Mouse (Mus musculus) MEL (cell line): ENCODE measurements around the gene Nrxn3. TPM values are rescaled to one million over a fixed set of nuclear protein-coding genes. Genes with fewer than 3 reads are reported as not detected.
A peak's percentile ranks its signal among the peaks of the same experiment; 100 is the strongest.

Experiments used
- DNase-seq: peaks from one replicate; pipeline ENCODE4 v3.0.0; 2011; ENCODE audit warnings: low read depth, low spot score
- H3K27ac ChIP-seq: 2 replicates; pipeline ENCODE4 v1.5.1; 2012; ENCODE audit warnings: low read depth, mild to moderate bottlenecking, control low read depth, low read length, moderate library complexity; ENCODE audit not compliant: control insufficient read depth
- H3K27me3 ChIP-seq, 2 experiments: fragments of 150-350 bp in 1 of 2; sonication (generic) in 1 of 2; 2 replicates each; pipeline ENCODE4 v1.6.1; 2012; ENCODE audit warnings: low read length in 2 of 2, mild to moderate bottlenecking in 2 of 2, improper control_type of control experiment in 1 of 2, moderate library complexity in 1 of 2; ENCODE audit not compliant: insufficient read depth in 2 of 2, control insufficient read depth in 1 of 2
- H3K36me3 ChIP-seq, 2 experiments: 2 replicates each; pipeline ENCODE4 v1.6.1; 2012 to 2014; ENCODE audit warnings: low read length in 2 of 2, improper control_type of control experiment in 1 of 2, inconsistent platforms in 1 of 2, mild to moderate bottlenecking in 1 of 2; ENCODE audit not compliant: insufficient read depth in 2 of 2, control insufficient read depth in 1 of 2
- H3K4me1 ChIP-seq, 2 experiments: fragments of 150-350 bp in 1 of 2; sonication (generic) in 1 of 2; 2 replicates each; pipeline ENCODE4 v1.6.1; 2012; ENCODE audit warnings: low read length in 2 of 2, improper control_type of control experiment in 1 of 2, mild to moderate bottlenecking in 1 of 2; ENCODE audit not compliant: insufficient read depth in 2 of 2, control insufficient read depth in 1 of 2
- H3K4me3 ChIP-seq, 2 experiments: fragments of 150-350 bp in 1 of 2; sonication (generic) in 1 of 2; 2 replicates each; pipeline ENCODE4 v1.5.1; 2012; ENCODE audit warnings: low read depth in 2 of 2, low read length in 2 of 2, mild to moderate bottlenecking in 2 of 2, moderate library complexity in 2 of 2, control low read depth in 1 of 2, improper control_type of control experiment in 1 of 2; ENCODE audit not compliant: control insufficient read depth in 1 of 2, insufficient read depth in 1 of 2
- H3K79me2 ChIP-seq: 2 replicates; pipeline ENCODE4 v1.6.1; 2012; ENCODE audit warnings: mild to moderate bottlenecking, low read length, moderate library complexity; ENCODE audit not compliant: control insufficient read depth, poor library complexity, insufficient read depth
- H3K9ac ChIP-seq: 2 replicates; pipeline ENCODE4 v1.6.1; 2012; ENCODE audit warnings: low read depth, mild to moderate bottlenecking, control low read depth, low read length, moderate library complexity; ENCODE audit not compliant: control insufficient read depth, poor library complexity, severe bottlenecking
- H3K9me3 ChIP-seq: fragments of 150-350 bp; sonication (generic); replicated peaks from 2 replicates; pipeline ENCODE4 v1.6.1; 2012; ENCODE audit warnings: mild to moderate bottlenecking, low read length, improper control_type of control experiment, moderate library complexity; ENCODE audit not compliant: insufficient read depth
- CHD1 ChIP-seq: IDR thresholded peaks from 2 replicates; pipeline ENCODE4 v1.6.1; 2012; ENCODE audit warnings: low read depth, mild to moderate bottlenecking, inconsistent platforms, low read length, improper control_type of control experiment
- CTCF ChIP-seq, 3 experiments: IDR thresholded peaks in 2 of 3; conservative IDR thresholded peaks in 1 of 3; 2 replicates each; pipeline ENCODE4 v1.5.1; 2011 to 2012; ENCODE audit warnings: low read length in 3 of 3, low read depth in 2 of 3, mild to moderate bottlenecking in 2 of 3, improper control_type of control experiment in 1 of 3, inconsistent platforms in 1 of 3, mixed read lengths in 1 of 3, moderate library complexity in 1 of 3; ENCODE audit not compliant: control insufficient read depth in 1 of 3, insufficient read depth in 1 of 3, poor library complexity in 1 of 3, severe bottlenecking in 1 of 3
- ELF1 ChIP-seq: IDR thresholded peaks from 2 replicates; pipeline ENCODE4 v1.6.1; 2014; ENCODE audit warnings: low read depth, mild to moderate bottlenecking, inconsistent platforms, low read length, improper control_type of control experiment, moderate library complexity
- EP300 ChIP-seq, 2 experiments: IDR thresholded peaks; 2 replicates each; pipeline ENCODE4 v1.6.1; 2011; ENCODE audit warnings: improper control_type of control experiment in 2 of 2, low read length in 2 of 2, low read depth in 1 of 2, mild to moderate bottlenecking in 1 of 2
- ETS1 ChIP-seq: IDR thresholded peaks from 2 replicates; pipeline ENCODE4 v1.6.1; 2012; ENCODE audit warnings: low read depth, mild to moderate bottlenecking, inconsistent platforms, low read length, improper control_type of control experiment, moderate library complexity
- HCFC1 ChIP-seq: IDR thresholded peaks from 2 replicates; pipeline ENCODE4 v1.6.1; 2012; ENCODE audit warnings: low read depth, mild to moderate bottlenecking, inconsistent platforms, low read length, improper control_type of control experiment, moderate library complexity
- MAX ChIP-seq: IDR thresholded peaks from 2 replicates; pipeline ENCODE4 v1.6.1; 2011; ENCODE audit warnings: low read length, improper control_type of control experiment
- MAZ ChIP-seq: IDR thresholded peaks from 2 replicates; pipeline ENCODE4 v1.6.1; 2012; ENCODE audit warnings: low read depth, mild to moderate bottlenecking, inconsistent platforms, low read length, improper control_type of control experiment
- NRF1 ChIP-seq: IDR thresholded peaks from 2 replicates; pipeline ENCODE4 v1.6.1; 2014; ENCODE audit warnings: low read depth, mild to moderate bottlenecking, inconsistent platforms, low read length, improper control_type of control experiment, moderate library complexity; ENCODE audit not compliant: poor library complexity, insufficient read depth, severe bottlenecking
- RAD21 ChIP-seq: IDR thresholded peaks from 2 replicates; pipeline ENCODE4 v1.6.1; 2011; ENCODE audit warnings: mild to moderate bottlenecking, low read depth, low read length, improper control_type of control experiment
- SMC3 ChIP-seq: IDR thresholded peaks from 2 replicates; pipeline ENCODE4 v1.6.1; 2011; ENCODE audit warnings: low read depth, low read length, improper control_type of control experiment
- TAL1 ChIP-seq: IDR thresholded peaks from 2 replicates; pipeline ENCODE4 v1.6.1; 2012; ENCODE audit warnings: mild to moderate bottlenecking, inconsistent platforms, low read length, moderate library complexity, mixed read lengths
- USF1 ChIP-seq: IDR thresholded peaks from 2 replicates; pipeline ENCODE4 v1.6.1; 2014; ENCODE audit warnings: low read depth, mild to moderate bottlenecking, inconsistent platforms, low read length, improper control_type of control experiment, moderate library complexity
- ZKSCAN1 ChIP-seq: IDR thresholded peaks from 2 replicates; pipeline ENCODE4 v1.6.1; 2012; ENCODE audit warnings: low read depth, mild to moderate bottlenecking, inconsistent platforms, low read length, improper control_type of control experiment, moderate library complexity
- polyA plus RNA-seq, 2 experiments: library from polyadenylated mRNA; stranded (reverse) in 1 of 2; unstranded in 1 of 2; fragments of >175 nt in 1 of 2; fragments of >200 nt in 1 of 2; gene quantifications; 2 replicates each; pipeline versions ENCODE4 v1.2.1 to v1.2.4; 2012; ENCODE audit warnings: low replicate concordance in 2 of 2, low read depth in 1 of 2; ENCODE audit not compliant: insufficient read length in 2 of 2, insufficient read depth in 1 of 2, missing spikeins in 1 of 2
- total RNA-seq: library from RNA; depleted of rRNA; stranded (reverse); fragments of 300-350 nt; gene quantifications from 2 replicates; pipeline ENCODE4 v1.2.3, GENCODE M21; 2012

Nrxn3 gene
- total and polyA plus RNA-seq, 3 experiments = not detected

DNA sequence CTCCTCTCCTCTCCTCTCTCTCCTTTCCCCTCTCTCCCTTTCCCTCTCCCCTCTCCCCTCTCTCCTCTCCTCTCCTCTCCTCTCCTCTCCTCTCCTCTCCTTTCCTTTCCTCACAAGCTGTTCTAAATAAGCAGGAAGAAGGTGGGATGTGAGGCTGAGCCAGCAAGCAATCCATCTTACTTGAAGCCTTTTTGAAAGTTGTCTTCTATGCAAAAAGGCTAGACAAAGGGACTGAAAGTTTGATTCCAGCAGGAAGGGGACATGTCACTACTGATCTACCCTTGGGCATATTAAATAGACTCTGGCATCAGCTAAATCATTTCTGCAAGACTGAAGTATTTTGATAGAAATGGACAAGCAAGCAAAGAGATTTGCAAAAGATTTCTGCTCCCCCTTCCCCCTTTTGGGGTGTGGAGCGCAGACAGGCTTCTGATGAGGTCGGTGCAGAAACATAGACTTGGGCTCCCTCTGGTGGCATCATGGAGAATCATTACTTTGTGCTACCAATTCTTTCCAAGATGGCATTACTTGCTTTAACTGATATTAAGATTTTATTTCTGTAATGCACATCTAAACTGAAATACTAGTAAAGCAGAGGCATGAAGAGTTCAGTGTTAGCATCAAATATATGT, 728.1 kb downstream of the Nrxn3 start:
- Histone ChIP-seq H3K9me3 (no peaks in the 10 kb centered on the region), H3K4me1 (no peaks in the 10 kb centered on the region), H3K36me3 (no peaks in the 10 kb centered on the region), H3K9ac (no peak overlapping the region), H3K27me3 (no peaks in the 10 kb centered on the region), H3K27ac (no peak overlapping the region), H3K4me3 (no peak overlapping the region), H3K79me2 (no peaks in the 10 kb centered on the region)
- peak; percentile 36 for DNase-seq
- TF ChIP-seq CTCF (IDR thresholded peaks at IDR 0.05 in 2 of 3, conservative IDR thresholded peaks at IDR 0.05 in 1 of 3; ENCODE audit: control insufficient read depth in 1 of 3, insufficient read depth in 1 of 3, low read depth in 2 of 3, low read length in 3 of 3, poor library complexity in 1 of 3, severe bottlenecking in 1 of 3) = peak; percentile 41 to 51 (median 49)
- peak; percentile 42 for TF ChIP-seq RAD21
- no peak for TF ChIP-seq ZKSCAN1
- TF ChIP-seq SMC3 = peak; percentile 30

GRCm38 (mm10) chr12:89470226-89470625, 747.5 kb downstream of the Nrxn3 start:
- Histone ChIP-seq H3K79me2 (no peaks in the 10 kb centered on the region), H3K4me1 (no peaks in the 10 kb centered on the region), H3K36me3 (no peaks in the 10 kb centered on the region), H3K27ac (no peak overlapping the region), H3K9me3 (no peaks in the 10 kb centered on the region), H3K4me3 (no peak overlapping the region), H3K9ac (no peak overlapping the region), H3K27me3 (no peaks in the 10 kb centered on the region)
- TF ChIP-seq CTCF (IDR thresholded peaks at IDR 0.05 in 2 of 3, conservative IDR thresholded peaks at IDR 0.05 in 1 of 3; ENCODE audit: control insufficient read depth in 1 of 3, insufficient read depth in 1 of 3, low read depth in 2 of 3, low read length in 3 of 3, poor library complexity in 1 of 3, severe bottlenecking in 1 of 3) (no peak), NRF1 (no peak), MAX (no peak), HCFC1 (no peak)
- DNase-seq = no peak

DNA sequence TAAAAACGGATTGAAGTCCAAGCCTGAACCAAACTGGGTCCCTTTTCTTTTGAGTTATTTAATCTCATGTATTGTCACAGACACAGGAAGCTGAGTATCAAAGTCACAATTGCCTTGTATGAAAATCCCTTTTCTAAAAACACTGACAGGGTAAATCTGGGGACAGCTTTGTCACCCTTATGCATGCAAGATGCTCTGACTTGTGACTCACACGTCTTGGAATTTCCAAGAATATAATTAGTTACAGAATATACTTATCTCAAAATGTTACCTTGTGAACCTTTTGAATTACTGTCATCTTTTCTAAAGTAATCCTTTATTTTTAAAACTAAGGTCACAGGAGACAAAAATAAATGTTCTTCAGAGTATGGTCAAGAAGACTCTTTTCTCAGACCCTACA, 748.6 kb downstream of the Nrxn3 start:
- TF ChIP-seq MAZ = no peak
- no peak for TF ChIP-seq ETS1
- TF ChIP-seq HCFC1 = no peak
- TF ChIP-seq EP300 (IDR thresholded peaks at IDR 0.05; ENCODE audit: low read depth in 1 of 2, low read length in 2 of 2) = no peak
- TF ChIP-seq ELF1 = no peak
- no peak for TF ChIP-seq CHD1
- TF ChIP-seq USF1 = no peak
- no peak for TF ChIP-seq TAL1
- H3K79me2 ChIP-seq = no peaks in the 10 kb centered on the region
- no peaks in the 10 kb centered on the region for H3K4me1 ChIP-seq
- H3K9me3 ChIP-seq = no peaks in the 10 kb centered on the region
- H3K27ac ChIP-seq = no peak overlapping the region
- H3K36me3 ChIP-seq = no peaks in the 10 kb centered on the region
- H3K9ac ChIP-seq = no peak overlapping the region
- no peaks in the 10 kb centered on the region for H3K27me3 ChIP-seq
- DNase-seq = no peak
- no peak overlapping the region for H3K4me3 ChIP-seq
